Mouse (Mus musculus): Measurements from ENCODE around the gene Tapbp. TPM values are rescaled to one million over a fixed set of nuclear protein-coding genes. Genes with fewer than 3 reads are reported as not detected.

The Tapbp gene
- polyA plus RNA-seq, 1 experiment from 2014 or later, result 35.6 TPM

DNA sequence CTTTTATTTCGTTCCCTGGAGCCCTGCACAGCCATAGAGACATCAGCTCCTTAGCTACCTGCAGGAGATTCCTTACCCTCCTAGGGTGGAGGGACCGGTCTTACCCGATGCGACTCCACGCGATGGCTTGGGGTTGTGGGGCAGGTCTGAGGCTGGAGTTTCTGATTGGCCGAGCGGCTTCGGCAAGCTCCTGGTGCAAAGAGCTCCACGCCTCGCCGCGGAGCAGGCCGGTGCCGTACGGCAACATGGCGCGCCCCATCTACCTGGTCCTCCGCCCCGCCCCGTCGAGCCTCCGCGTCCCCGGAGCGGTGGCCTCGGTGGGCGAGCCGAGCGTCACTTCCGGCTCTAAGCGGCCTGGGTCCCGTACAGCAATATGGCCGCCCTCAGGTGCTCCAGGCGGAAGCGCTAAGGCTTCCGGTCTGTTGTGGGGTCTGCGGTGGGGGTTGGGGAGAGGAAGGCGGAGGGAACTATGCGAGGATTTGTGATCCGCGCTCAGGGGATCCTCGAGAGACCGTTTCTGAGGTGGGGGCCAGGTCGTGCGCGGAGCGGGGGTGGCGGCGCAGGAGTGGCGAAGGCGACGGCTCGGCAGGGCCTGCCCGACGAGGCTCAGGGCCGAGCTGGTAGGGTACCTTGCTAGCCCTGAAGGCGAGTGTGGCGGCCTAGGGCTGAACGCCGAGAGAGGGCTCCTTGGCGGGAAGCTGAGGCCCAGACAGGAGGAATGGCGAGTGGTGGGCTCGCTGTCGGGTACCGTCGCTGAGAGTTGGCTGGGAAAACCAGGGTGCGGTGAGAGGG is 6.4 kb upstream of the Tapbp start, which contains the start of gene Daxx:
Gene Daxx (plus strand): TSS at position 338 of the 792 bp plus-strand sequence.
- peaks cover 30% of the 10 kb centered on the region for H3K36me3 ChIP-seq
- peak within 1 kb of the TSS; percentile 92 for H3K9ac ChIP-seq
- peak within 1 kb of the TSS; percentile 92 for H3K27ac ChIP-seq
- peaks cover 20% of the 10 kb centered on the region for H3K4me1 ChIP-seq (replicated peaks)
- no peaks in the 10 kb centered on the region for H3K27me3 ChIP-seq (replicated peaks)
- under 1% methylated on average over 68 of the region's 68 CpGs for WGBS
- peak; percentile 97 for ATAC-seq
- H3K4me3 ChIP-seq (replicated peaks), result peak within 1 kb of the TSS; percentile 85
- peak within 1 kb of the TSS; percentile 88 for H3K4me2 ChIP-seq (replicated peaks)
- H3K9me3 ChIP-seq, result no peaks in the 10 kb centered on the region

DNA sequence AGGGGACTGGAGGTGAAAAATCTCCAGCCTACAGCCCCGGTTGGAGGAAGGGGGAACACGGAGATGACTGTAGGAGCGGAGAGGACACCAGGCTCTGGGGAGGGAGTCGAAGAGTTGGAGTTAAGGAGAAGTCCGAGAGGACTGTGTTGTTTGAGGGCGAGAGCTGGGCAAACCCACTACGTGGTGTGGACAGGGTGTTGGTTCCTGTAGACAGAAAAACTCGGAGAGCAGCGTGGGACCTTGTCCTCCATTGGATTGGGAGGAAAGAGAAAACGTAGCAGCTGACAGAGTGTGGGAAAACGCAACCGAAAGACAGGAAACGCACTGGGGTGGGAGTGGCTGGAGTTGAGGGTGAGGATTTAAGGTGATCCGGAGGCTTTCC is 5.8 kb upstream of the Tapbp start:
- Histone ChIP-seq H3K4me3 (replicated peaks) (peak overlapping the region; percentile 85), H3K36me3 (peaks cover 32% of the 10 kb centered on the region), H3K27ac (peak overlapping the region; percentile 92), H3K4me2 (replicated peaks) (peak overlapping the region; percentile 88), H3K27me3 (replicated peaks) (no peaks in the 10 kb centered on the region), H3K4me1 (replicated peaks) (peaks cover 23% of the 10 kb centered on the region), H3K9ac (peak overlapping the region; percentile 92), H3K9me3 (no peaks in the 10 kb centered on the region)
- ATAC-seq, result peak; percentile 1; the same call in 1 of the 2 replicates
- WGBS, result 0% methylated on average over 14 of the region's 14 CpGs

DNA sequence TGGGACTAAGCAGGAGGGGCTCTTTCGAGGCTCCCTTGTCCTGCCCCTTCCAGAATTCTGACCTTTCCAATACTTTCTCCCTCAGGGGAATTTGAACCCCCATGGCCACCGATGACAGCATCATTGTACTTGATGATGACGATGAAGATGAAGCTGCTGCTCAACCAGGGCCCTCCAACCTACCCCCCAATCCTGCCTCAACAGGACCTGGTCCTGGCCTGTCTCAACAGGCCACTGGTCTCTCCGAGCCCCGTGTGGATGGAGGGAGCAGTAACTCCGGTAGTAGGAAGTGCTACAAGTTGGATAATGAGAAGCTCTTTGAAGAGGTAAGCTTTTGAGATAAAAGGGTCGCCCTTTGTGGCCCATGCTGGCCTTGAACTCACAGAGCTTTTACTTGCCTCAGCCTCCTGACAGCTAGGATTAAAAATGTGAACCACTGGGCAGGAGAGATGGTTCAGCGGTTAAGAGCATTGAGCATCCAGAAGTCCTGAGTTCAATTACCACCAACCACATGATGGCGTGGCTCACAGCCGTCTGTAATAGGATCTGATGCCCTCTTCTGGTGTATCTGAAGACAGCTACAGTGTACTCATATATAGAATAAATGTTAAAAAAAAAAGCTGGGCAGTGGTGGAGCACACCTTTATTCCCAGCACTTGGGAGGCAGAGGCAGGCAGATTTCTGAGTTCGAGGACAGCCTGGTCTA is 5.2 kb upstream of the Tapbp start:
- H3K27me3 ChIP-seq (replicated peaks), result no peaks in the 10 kb centered on the region
- peak overlapping the region; percentile 92 for H3K9ac ChIP-seq
- ATAC-seq, result no peak
- peak overlapping the region; percentile 88 for H3K4me2 ChIP-seq (replicated peaks)
- peak overlapping the region; percentile 92; the same call in 1 of the 2 replicates for H3K27ac ChIP-seq
- 42% methylated on average over 11 of the region's 11 CpGs for WGBS
- H3K9me3 ChIP-seq, result no peaks in the 10 kb centered on the region
- H3K36me3 ChIP-seq, result peaks cover 36% of the 10 kb centered on the region
- H3K4me3 ChIP-seq (replicated peaks), result peak overlapping the region; percentile 85
- H3K4me1 ChIP-seq (replicated peaks), result peaks cover 27% of the 10 kb centered on the region

DNA sequence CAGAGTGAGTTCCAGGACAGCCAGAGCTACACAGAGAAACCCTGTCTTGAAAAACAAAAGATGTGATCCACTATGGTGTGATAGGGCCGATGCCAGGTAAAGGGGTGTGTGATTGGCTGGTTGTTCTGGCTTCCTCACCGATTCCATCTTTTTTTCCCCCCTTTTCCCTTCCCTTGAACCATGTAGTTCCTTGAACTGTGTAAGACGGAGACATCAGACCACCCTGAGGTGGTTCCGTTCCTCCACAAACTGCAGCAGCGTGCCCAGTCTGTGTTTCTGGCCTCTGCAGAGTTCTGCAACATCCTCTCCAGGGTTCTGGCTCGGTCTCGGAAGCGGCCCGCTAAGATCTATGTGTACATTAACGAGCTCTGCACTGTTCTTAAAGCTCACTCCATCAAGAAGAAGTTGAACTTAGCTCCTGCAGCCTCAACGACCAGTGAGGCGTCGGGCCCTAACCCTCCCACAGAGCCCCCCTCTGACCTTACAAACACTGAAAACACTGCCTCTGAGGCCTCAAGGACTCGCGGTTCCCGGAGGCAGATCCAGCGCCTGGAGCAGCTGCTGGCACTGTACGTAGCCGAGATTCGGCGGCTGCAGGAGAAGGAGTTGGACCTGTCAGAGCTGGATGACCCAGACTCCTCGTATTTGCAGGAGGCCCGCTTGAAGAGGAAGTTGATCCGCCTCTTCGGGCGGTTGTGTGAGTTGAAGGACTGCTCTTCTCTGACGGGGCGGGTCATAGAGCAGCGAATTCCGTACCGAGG is 4.5 kb upstream of the Tapbp start:
- Histone ChIP-seq H3K4me2 (replicated peaks) (no peak overlapping the region), H3K27ac (no peak overlapping the region), H3K4me1 (replicated peaks) (peaks cover 27% of the 10 kb centered on the region), H3K9ac (no peak overlapping the region), H3K9me3 (no peaks in the 10 kb centered on the region), H3K27me3 (replicated peaks) (no peaks in the 10 kb centered on the region), H3K4me3 (replicated peaks) (no peak overlapping the region), H3K36me3 (peaks cover 36% of the 10 kb centered on the region)
- 90% methylated on average over 31 of the region's 31 CpGs for WGBS
- no peak for ATAC-seq

DNA sequence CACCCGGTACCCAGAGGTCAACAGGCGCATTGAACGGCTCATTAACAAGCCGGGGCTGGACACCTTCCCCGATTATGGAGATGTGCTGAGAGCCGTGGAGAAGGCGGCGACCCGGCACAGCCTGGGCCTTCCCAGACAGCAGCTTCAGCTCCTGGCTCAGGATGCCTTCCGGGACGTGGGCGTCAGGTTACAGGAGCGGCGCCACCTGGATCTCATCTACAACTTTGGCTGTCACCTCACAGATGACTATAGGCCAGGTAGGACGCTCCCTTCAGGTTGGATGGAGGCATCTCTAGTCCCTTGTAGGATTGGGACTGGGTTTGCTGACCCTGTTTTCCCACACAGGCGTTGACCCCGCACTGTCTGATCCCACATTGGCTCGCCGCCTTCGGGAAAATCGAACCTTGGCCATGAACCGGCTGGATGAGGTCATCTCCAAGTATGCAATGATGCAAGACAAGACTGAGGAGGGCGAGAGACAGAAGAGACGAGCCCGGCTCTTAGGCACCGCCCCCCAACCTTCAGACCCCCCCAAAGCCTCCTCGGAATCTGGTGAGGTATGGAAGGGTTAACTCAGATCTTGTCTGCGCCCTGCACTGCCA is 3.8 kb upstream of the Tapbp start:
- WGBS, result 90% methylated on average over 28 of the region's 28 CpGs
- no peak for ATAC-seq
- Histone ChIP-seq H3K27me3 (replicated peaks) (no peaks in the 10 kb centered on the region), H3K4me2 (replicated peaks) (no peak overlapping the region), H3K9ac (no peak overlapping the region), H3K36me3 (peaks cover 36% of the 10 kb centered on the region), H3K4me3 (replicated peaks) (no peak overlapping the region), H3K9me3 (no peaks in the 10 kb centered on the region), H3K27ac (no peak overlapping the region), H3K4me1 (replicated peaks) (peaks cover 32% of the 10 kb centered on the region)

DNA sequence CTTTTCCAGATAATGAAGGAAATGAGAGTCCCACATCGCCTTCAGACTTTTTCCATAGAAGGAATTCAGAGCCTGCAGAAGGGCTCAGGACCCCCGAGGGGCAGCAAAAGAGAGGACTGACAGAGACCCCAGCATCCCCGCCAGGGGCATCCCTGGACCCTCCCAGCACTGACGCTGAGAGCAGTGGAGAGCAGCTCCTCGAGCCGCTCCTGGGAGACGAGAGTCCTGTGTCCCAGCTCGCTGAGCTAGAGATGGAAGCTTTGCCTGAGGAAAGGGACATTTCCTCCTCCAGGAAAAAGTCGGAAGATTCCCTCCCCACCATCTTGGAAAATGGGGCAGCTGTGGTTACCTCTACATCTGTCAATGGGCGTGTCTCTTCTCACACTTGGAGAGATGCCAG is 2.4 kb upstream of the Tapbp start:
- no peak for ATAC-seq
- Histone ChIP-seq H3K9ac (no peak overlapping the region), H3K36me3 (peaks cover 46% of the 10 kb centered on the region), H3K4me3 (replicated peaks) (no peak overlapping the region), H3K27ac (no peak overlapping the region), H3K9me3 (no peaks in the 10 kb centered on the region), H3K4me1 (replicated peaks) (peaks cover 32% of the 10 kb centered on the region), H3K27me3 (replicated peaks) (no peaks in the 10 kb centered on the region), H3K4me2 (replicated peaks) (no peak overlapping the region)
- WGBS, result 90% methylated on average over 10 of the region's 10 CpGs

DNA sequence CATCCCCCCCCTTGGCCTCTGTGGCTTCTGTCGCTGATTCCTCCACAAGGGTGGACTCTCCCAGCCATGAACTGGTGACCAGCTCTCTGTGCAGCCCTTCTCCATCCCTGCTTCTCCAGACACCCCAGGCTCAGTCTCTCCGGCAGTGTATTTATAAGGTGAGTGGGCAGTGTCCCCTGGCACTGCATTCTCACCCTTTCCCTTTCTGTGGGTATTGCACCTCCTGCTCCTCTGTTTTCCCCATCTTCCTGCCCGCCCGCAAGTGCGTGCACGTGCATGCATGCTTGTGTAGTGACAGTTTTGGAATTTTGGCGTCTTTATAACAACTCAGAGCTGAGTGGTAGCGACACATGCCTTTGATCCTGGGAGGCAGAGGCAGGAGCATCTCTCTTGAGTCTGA is 1.8 kb upstream of the Tapbp start:
- H3K27me3 ChIP-seq (replicated peaks), result no peaks in the 10 kb centered on the region
- H3K36me3 ChIP-seq, result peaks cover 46% of the 10 kb centered on the region
- H3K4me2 ChIP-seq (replicated peaks), result no peak overlapping the region
- H3K4me3 ChIP-seq (replicated peaks), result no peak overlapping the region
- H3K9me3 ChIP-seq, result no peaks in the 10 kb centered on the region
- no peak for ATAC-seq
- H3K9ac ChIP-seq, result no peak overlapping the region
- 97% methylated on average over 8 of the region's 8 CpGs for WGBS
- H3K27ac ChIP-seq, result no peak overlapping the region
- H3K4me1 ChIP-seq (replicated peaks), result peaks cover 36% of the 10 kb centered on the region

DNA sequence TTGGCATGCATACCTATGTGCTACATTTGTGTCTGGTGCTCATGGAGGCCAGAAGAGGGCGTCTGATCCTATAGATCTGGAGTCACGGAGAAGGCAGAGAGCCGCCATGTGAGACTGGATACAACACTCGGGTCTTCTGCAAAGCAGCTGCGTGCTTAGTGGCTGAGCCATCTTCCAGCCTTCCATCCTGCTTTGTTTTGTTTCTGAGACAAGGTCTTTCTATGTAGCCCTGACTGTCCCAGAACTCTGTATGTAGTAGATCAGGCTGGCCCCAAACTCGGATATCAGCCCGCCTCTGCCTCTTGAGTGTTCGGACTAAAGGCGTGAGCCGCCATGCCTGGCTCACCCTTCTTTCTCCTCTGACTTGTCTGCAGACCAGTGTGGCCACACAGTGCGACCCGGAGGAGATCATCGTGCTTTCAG is 719 bp upstream of the Tapbp start:
- H3K27me3 ChIP-seq (replicated peaks), result no peaks in the 10 kb centered on the region
- ATAC-seq, result no peak
- 73% methylated on average over 13 of the region's 13 CpGs for WGBS
- H3K9ac ChIP-seq, result no peak overlapping the region
- peaks cover 46% of the 10 kb centered on the region for H3K36me3 ChIP-seq
- peaks cover 38% of the 10 kb centered on the region for H3K4me1 ChIP-seq (replicated peaks)
- peak overlapping the region; percentile 57; the same call in 1 of the 2 replicates for H3K4me3 ChIP-seq (replicated peaks)
- 0 out of 2 replicates have a peak overlapping the region, but pooled peaks have one; percentile 13 for H3K27ac ChIP-seq
- peak overlapping the region; percentile 77 for H3K4me2 ChIP-seq (replicated peaks)
- no peaks in the 10 kb centered on the region for H3K9me3 ChIP-seq

DNA sequence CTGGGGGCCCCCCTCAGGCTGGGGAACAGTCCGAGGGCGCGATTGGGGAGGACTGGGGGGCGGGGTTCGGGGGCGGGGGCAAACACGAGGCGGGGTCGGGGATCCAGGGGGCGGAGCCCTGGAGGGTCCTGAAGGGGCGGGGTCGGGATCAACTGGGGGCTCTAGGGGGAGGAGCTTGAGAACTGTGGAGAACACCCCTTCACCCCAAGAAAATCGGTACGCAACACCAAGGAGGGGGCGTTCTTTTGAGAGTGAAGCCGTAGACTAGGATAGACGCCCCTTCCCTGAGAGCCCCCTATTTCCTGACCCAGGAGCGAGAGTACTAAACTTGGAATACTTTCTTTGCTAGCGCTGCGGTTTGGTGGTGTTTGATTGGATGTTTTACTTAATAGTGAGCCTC is 595 bp downstream of the Tapbp start:
- Histone ChIP-seq H3K4me3 (replicated peaks) (peak overlapping the region; percentile 57), H3K9ac (peak overlapping the region; percentile 53), H3K4me2 (replicated peaks) (peak overlapping the region; percentile 77), H3K9me3 (no peaks in the 10 kb centered on the region), H3K27me3 (replicated peaks) (no peaks in the 10 kb centered on the region), H3K4me1 (replicated peaks) (peaks cover 34% of the 10 kb centered on the region), H3K27ac (peak overlapping the region; percentile 83), H3K36me3 (peaks cover 42% of the 10 kb centered on the region)
- 2% methylated on average over 20 of the region's 20 CpGs for WGBS
- ATAC-seq, result peak; percentile 13

DNA sequence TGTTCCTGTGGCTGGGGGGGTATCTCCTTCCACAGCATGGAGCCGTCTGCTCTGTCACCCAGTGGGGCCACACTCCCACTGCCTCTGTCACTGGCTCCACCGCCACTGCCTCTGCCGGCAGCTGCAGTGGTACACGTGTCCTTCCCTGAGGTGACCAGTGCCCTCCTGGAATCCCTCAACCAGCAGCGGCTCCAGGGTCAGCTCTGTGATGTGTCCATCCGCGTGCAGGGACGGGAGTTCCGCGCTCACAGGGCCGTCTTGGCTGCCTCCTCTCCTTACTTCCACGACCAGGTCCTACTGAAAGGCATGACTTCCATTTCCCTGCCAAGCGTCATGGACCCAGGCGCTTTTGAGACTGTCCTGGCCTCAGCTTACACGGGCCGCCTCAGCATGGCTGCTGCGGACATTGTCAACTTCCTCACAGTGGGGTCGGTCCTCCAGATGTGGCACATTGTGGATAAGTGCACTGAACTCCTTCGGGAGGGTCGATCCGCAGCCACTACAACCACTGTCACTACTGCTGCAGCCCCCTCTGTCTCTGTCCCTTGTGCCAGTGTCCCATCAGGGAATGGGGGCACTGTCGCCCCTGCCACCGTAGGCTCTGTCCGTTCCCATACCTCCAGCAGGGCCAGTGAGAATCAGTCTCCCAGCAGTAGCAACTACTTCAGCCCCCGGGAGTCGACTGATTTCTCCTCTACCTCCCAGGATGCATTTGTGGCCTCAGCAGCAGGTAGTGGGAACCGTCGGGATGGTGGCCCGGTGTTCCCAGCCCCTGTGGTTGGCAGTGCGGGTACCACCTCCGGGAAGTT is 1.4 kb downstream of the Tapbp start:
- Histone ChIP-seq H3K27me3 (replicated peaks) (no peaks in the 10 kb centered on the region), H3K9me3 (no peaks in the 10 kb centered on the region), H3K9ac (peak overlapping the region; percentile 53), H3K4me3 (replicated peaks) (peak overlapping the region; percentile 57), H3K36me3 (peaks cover 35% of the 10 kb centered on the region), H3K27ac (no peak overlapping the region), H3K4me2 (replicated peaks) (peak overlapping the region; percentile 77), H3K4me1 (replicated peaks) (peaks cover 33% of the 10 kb centered on the region)
- 74% methylated on average over 31 of the region's 31 CpGs for WGBS
- ATAC-seq, result no peak

DNA sequence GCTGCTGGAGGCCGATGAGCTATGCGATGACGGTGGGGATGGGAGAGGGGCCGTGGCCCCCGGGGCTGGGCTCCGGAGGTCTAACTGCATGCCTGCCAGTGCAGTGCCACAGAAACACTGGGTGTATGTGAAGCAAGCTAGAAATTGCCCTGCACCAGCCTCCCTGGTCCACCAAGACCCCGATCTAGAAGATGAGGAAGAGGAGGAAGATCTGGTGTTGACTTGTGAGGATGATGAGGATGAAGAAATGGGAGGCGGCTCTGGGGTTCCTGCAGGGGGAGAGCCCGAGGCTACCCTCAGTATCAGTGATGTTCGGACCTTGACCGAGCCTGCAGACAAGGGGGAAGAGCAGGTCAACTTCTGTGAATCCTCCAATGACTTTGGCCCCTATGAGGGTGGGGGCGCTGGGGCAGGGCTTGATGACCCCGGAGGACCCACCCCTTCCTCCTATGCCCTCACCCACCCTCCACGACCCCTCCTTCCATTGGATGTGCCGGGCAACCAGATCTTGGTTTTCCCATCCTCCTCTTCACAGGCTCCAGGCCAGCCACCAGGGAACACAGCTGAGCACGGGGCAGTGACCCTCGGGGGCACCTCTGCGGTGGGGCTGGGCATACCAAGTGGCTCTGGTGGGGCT is 2.1 kb downstream of the Tapbp start:
- no peak overlapping the region for H3K27ac ChIP-seq
- no peak overlapping the region for H3K4me3 ChIP-seq (replicated peaks)
- no peak overlapping the region for H3K9ac ChIP-seq
- no peak for ATAC-seq
- H3K9me3 ChIP-seq, result no peaks in the 10 kb centered on the region
- H3K4me1 ChIP-seq (replicated peaks), result peaks cover 33% of the 10 kb centered on the region
- 0 out of 2 replicates have a peak overlapping the region, but pooled peaks have one; percentile 77 for H3K4me2 ChIP-seq (replicated peaks)
- H3K36me3 ChIP-seq, result peaks cover 29% of the 10 kb centered on the region
- WGBS, result 81% methylated on average over 18 of the region's 18 CpGs
- no peaks in the 10 kb centered on the region for H3K27me3 ChIP-seq (replicated peaks)
